Mouse (Mus musculus): Measurements from ENCODE around the gene Wwc1.
"Not testable (repeated sequence)": the region's sequence is repeated elsewhere in the genome, so short reads cannot be mapped to it uniquely, and the experiment has no call there.

Gene Wwc1

GRCm38 (mm10) chr11:35878559-35878897 lies 101.8 kb downstream of the Wwc1 start:
- DNase-seq (ENCODE audit: low spot score), result no peak

- no peak for DNase-seq (ENCODE audit: low spot score)
Observed at GRCm38 (mm10) chr11:35877651-35878558, 102.4 kb downstream of the Wwc1 start.

GRCm38 (mm10) chr11:35873624-35874244 lies 106.6 kb downstream of the Wwc1 start:
- DNase-seq (ENCODE audit: low spot score), result no peak

GRCm38 (mm10) chr11:35870961-35871360 lies 109.4 kb downstream of the Wwc1 start:
- no peak for DNase-seq (ENCODE audit: low spot score)

GRCm38 (mm10) chr11:35866140-35866539 lies 114.2 kb downstream of the Wwc1 start:
- no peak for DNase-seq (ENCODE audit: low spot score)

DNA sequence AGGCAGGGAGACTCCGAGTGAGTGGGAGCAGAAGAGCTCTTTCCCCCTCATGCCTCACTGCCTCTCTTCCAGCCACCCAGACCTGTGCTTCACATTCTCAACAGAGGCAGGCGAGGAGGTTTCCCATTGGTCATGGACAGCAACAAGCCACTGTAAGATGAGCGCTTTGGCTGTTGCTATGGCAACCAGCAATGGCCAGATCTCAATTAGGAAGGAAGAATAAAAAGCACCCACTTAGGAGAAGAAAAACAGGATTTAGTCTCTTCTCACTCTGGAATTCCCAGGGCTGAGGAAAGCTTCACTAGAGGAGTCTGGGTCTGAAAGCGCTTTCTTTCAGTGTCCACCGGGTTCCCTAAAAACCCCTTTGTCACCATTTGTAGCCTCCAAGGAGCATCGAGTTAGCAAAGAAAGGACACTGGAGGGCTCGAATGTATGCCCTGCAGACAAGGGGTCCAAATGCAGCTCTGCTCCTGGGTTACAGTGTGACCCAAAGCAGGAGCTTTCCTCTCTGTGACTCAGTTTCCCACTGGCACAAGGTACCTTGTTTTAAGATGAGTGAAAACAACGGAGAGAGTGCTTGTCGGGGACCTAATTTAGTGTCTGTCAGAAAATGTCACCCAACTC lies 115.2 kb downstream of the Wwc1 start:
- DNase-seq (ENCODE audit: low spot score), result peak; percentile 75

DNA sequence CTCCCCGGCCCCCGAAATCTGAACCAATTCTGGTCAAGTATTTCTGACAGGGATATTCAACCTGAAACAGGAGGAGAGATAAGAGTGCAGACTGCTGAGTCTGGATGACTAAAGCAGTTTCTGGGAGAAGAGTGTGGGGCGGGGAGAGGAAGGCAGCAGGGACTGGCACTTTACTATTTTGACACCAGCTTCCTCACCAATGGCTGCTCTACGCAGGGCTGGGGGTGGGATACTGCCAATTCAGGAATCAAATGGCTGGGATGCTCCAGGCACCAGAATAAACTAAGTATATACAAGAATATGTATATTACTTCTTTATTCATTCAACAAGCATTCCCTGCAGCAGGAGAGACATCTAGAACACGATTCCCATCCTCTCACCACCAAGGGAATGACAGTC lies 116.7 kb downstream of the Wwc1 start:
- no peak for DNase-seq (ENCODE audit: low spot score)

GRCm38 (mm10) chr11:35857395-35858067 lies 122.8 kb downstream of the Wwc1 start:
- DNase-seq (ENCODE audit: low spot score), result no peak

DNA sequence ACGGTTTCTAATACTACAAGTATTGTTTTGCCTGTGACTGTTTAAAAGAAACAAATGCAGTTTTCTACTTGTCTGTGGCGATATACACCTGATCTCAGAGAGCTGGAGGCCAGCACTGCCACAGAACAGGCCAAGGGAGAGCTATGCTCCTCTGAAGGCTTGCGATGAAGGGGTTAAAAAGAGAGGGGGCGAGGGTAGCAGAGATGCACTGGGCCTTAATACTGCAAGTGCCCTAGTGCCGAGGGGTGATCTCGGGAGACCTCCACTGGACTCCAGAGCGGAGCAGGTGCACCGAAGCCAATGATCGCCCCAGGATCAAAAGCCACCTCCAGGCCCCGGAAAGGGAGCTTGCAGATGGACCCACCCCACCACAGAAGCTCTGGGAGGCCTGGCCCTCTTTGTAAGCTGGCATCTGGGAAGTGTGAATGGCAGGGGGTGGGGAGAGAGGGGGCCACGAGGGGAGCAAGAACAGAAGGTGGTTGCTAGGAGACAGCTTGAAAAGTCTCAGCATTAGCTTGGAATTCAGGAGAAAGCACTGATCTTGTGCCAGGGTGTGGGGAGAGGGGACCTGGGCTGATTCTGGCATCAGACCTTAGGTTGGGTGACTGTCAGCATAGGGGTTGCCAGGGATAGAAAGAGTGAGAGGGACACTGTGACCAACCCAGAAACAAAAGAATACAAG lies 123.8 kb downstream of the Wwc1 start:
- peak; percentile 62 for DNase-seq (ENCODE audit: low spot score)

DNA sequence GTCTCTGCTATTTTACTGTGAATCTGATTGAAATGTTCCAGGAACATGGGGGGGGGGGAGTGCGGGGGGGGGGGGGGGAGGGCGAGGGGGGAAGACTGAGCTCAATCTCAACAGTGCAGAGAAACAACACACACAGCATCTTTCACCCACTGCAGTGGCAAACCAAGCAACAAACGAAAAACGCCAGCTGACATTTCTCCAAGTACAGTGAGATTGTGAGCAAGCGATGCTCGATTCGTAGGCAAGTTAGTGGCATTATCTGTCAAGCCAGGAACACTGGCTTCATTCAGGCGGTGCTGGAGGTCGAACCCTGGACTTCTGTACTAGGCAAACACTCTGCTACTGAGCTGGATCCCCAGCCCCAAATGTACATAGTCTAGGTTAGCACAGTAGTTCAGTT lies 124.8 kb downstream of the Wwc1 start:
- no peak for DNase-seq (ENCODE audit: low spot score)

- no peak for DNase-seq (ENCODE audit: low spot score)
Observed at GRCm38 (mm10) chr11:35854941-35855340, 125.4 kb downstream of the Wwc1 start.

- DNase-seq (ENCODE audit: low spot score), result no peak
Observed at GRCm38 (mm10) chr11:35853651-35854050, 126.7 kb downstream of the Wwc1 start.

GRCm38 (mm10) chr11:35852731-35853130 lies 127.6 kb downstream of the Wwc1 start:
- peak; percentile 68 for DNase-seq (ENCODE audit: low spot score)

GRCm38 (mm10) chr11:35844299-35844698 lies 136.0 kb downstream of the Wwc1 start:
- no peak for DNase-seq (ENCODE audit: low spot score)

DNA sequence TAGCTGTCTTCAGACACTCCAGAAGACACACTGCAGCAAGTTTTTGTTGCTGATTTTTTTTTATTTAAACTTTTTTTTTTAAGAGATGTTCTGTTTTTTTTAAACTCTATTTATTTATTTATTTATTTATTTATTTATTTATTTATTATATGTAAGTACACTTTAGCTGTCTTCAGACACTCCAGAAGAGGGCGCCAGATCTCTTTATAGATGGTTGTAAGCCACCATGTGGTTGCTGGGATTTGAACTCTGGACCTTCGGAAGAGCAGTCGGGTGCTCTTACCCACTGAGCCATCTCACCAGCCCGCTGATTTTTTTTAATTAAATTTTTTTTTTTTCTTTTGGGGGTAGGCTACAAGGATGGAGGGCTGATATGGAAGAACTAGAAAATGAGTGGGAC lies 137.8 kb downstream of the Wwc1 start:
- DNase-seq (ENCODE audit: low spot score), result not testable (repeated sequence)

GRCm38 (mm10) chr11:35841738-35842325 lies 138.5 kb downstream of the Wwc1 start:
- no peak for DNase-seq (ENCODE audit: low spot score)

DNA sequence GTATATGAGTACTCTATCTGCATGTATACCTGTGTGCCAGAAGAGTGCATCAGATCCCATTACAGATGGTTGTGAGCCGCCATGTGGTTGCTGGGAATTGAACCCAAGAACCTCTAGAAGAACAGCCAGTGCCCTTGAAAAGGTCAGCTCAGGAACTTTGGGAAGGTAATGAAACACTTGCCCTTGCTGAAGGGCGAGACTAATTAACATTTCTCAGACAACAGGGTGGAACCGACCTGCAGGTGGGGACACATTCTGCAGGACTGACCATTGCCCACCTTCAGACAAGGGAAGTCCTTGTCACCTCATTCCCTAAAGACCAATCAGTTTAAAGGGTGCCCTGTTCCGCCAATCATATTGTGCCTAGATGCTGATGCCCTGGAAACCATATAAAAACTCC lies 139.5 kb downstream of the Wwc1 start:
- DNase-seq (ENCODE audit: low spot score), result not testable (repeated sequence)

DNA sequence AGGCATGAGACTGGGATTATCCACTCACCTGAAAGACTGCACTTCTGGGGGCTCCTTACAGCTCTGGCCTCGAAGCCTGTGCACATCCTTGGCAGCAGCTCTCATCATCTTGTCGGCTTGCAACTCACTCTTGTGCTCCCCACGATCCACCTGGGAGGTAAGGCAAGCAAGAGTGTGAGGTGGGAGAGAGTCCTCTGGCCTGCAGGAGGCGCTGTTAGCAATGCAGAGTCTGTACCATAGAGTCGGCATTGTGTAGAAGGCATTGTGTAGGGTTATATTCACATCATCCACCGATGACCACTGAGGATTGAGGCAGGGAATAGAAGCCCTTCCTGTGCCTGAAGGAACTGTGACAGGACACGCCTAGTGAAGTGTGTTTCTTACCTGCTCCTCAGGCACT lies 140.0 kb downstream of the Wwc1 start:
- no peak for DNase-seq (ENCODE audit: low spot score)

- peak; percentile 81 for DNase-seq (ENCODE audit: low spot score)
Observed at GRCm38 (mm10) chr11:35838345-35839338, 141.7 kb downstream of the Wwc1 start.
